Mouse (Mus musculus): ENCODE measurements at regions not wholly inside any gene's neighbourhood (a gene's known extent, or its start where the extent isn't known, plus 50 kb on each side); places are given as distances from the start of the nearest gene placed in this dataset.

- TF ChIP-seq CTCF (IDR thresholded peaks at IDR 0.05; ENCODE audit: extremely low read depth, insufficient read depth, low read length), result no peak
- TF ChIP-seq POLR2A (IDR thresholded peaks at IDR 0.05; ENCODE audit: extremely low read depth, insufficient read depth, low read length), result no peak
These were observed 192.7 kb upstream of the Cdh11 start for GRCm38 (mm10) chr8:102978161-102978581.
